ENCODE assay signal across 15 mouse cellular contexts in genomic region chr16:96624570-96625411, GRCm38 (mm10).
DNase-seq lines count a peak whose midpoint lies in the region; ATAC-seq and TF ChIP-seq lines count a peak whose summit lies in the region.
"Had no signal": no experiment of that assay in that cellular context is flagged by ENCODE, and none has a peak within 500 bp of the region (broad histone marks: within the 10 kb centered on the region; RNA-seq: fewer than 3 reads in every experiment).

No protein-coding gene starts in this region.

- peaks cover 5% of the 10 kb centered on the region; the same call in 1 of the 2 replicates for H3K4me1 ChIP-seq in bone marrow, adult 2 months (ENCODE audit: control insufficient read depth, insufficient read depth, low read length)
- H3K4me1 ChIP-seq in forebrain, embryonic 15.5 days, result peaks cover 26% of the 10 kb centered on the region

- H3K9ac ChIP-seq in forebrain, embryonic 15.5 days (replicated peaks), result no peak overlapping the region
- H3K9ac ChIP-seq: lung, embryonic 14.5 days; midbrain, embryonic 12.5 days had no signal

- TF ChIP-seq POLR2A in bone marrow, adult 2 months (IDR thresholded peaks at IDR 0.05; ENCODE audit: borderline replicate concordance, control insufficient read depth, low read depth, low read length), result no peak

- no peaks in the 10 kb centered on the region for H3K27me3 ChIP-seq in forebrain, embryonic 15.5 days
- H3K27me3 ChIP-seq: midbrain, embryonic 12.5 days had no signal

- intact Hi-C loops in left cerebral cortex, postnatal 4 days (cut with DNase I), result no loop called here
- intact Hi-C loops in left cerebral cortex, adult 2 months (cut with DNase I), result no loop called here
- intact Hi-C loops in gastrocnemius, postnatal 36 days (cut with DNase I), result no loop called here

- 0 out of 2 replicates have a peak, but pooled peaks have one; percentile 26 for ATAC-seq in forebrain, embryonic 15.5 days (replicated peaks)
- peak; percentile 74 for ATAC-seq in neutrophil, adult 5-6 weeks (ENCODE audit: extremely low read depth, insufficient number of reproducible peaks, low FRiP score, poor library complexity, severe bottlenecking)

- no peaks in the 10 kb centered on the region for H3K9me3 ChIP-seq in forebrain, embryonic 15.5 days
- H3K9me3 ChIP-seq: midbrain, embryonic 12.5 days had no signal

- no peak for TF ChIP-seq CTCF in left cerebral cortex, adult 2 months (IDR thresholded peaks at IDR 0.05)
- TF ChIP-seq CTCF in bone marrow, adult 2 months (IDR thresholded peaks at IDR 0.05; ENCODE audit: control insufficient read depth, insufficient read depth, low read length), result no peak

- no peak overlapping the region for H3K4me2 ChIP-seq in forebrain, embryonic 15.5 days (replicated peaks)
- H3K4me2 ChIP-seq: lung, embryonic 14.5 days; midbrain, embryonic 12.5 days had no signal

- peak; percentile 13 for DNase-seq in left cerebral cortex, postnatal 4 days
- no peak for DNase-seq in left cerebral cortex, adult 2 months (ENCODE audit: extremely low spot score in 1 of 2, low spot score in 2 of 2)
- DNase-seq in kidney, adult 11 months, result no peak
- DNase-seq in kidney, postnatal 14 days, result no peak
- no peak for DNase-seq in gastrocnemius, postnatal 36 days
- DNase-seq: cerebellum, adult 9-11 months; heart, adult 2 months; heart, postnatal 4 days; lung, embryonic 14.5 days; thymus, postnatal 14 days had no signal

- H3K27ac ChIP-seq in left cerebral cortex, adult 2 months, result no peak overlapping the region
- H3K27ac ChIP-seq in bone marrow, adult 2 months (ENCODE audit: control insufficient read depth, insufficient read depth, low read depth, low read length, poor library complexity), result peak overlapping the region; percentile 70
- H3K27ac ChIP-seq in forebrain, embryonic 15.5 days (replicated peaks), result no peak overlapping the region
- H3K27ac ChIP-seq: heart, adult 2 months; layer of hippocampus, adult 2 months; midbrain, embryonic 12.5 days had no signal

- H3K36me3 ChIP-seq in forebrain, embryonic 15.5 days, result no peaks in the 10 kb centered on the region
- H3K36me3 ChIP-seq: midbrain, embryonic 12.5 days had no signal

- no peak overlapping the region for H3K4me3 ChIP-seq in left cerebral cortex, adult 2 months
- no peak overlapping the region for H3K4me3 ChIP-seq in bone marrow, adult 2 months (replicated peaks; ENCODE audit: control insufficient read depth, low read depth, low read length)
- H3K4me3 ChIP-seq in forebrain, embryonic 15.5 days, result no peak overlapping the region
- H3K4me3 ChIP-seq: heart, adult 2 months; layer of hippocampus, adult 2 months; midbrain, embryonic 12.5 days had no signal

- 28% methylated on average over 7 of the region's 7 CpGs for WGBS in bone marrow, adult 2 months
- 56% methylated on average over 7 of the region's 7 CpGs for WGBS in forebrain, embryonic 15.5 days
